Mouse (Mus musculus): Measurements from ENCODE around the gene G0s2.

DNA sequence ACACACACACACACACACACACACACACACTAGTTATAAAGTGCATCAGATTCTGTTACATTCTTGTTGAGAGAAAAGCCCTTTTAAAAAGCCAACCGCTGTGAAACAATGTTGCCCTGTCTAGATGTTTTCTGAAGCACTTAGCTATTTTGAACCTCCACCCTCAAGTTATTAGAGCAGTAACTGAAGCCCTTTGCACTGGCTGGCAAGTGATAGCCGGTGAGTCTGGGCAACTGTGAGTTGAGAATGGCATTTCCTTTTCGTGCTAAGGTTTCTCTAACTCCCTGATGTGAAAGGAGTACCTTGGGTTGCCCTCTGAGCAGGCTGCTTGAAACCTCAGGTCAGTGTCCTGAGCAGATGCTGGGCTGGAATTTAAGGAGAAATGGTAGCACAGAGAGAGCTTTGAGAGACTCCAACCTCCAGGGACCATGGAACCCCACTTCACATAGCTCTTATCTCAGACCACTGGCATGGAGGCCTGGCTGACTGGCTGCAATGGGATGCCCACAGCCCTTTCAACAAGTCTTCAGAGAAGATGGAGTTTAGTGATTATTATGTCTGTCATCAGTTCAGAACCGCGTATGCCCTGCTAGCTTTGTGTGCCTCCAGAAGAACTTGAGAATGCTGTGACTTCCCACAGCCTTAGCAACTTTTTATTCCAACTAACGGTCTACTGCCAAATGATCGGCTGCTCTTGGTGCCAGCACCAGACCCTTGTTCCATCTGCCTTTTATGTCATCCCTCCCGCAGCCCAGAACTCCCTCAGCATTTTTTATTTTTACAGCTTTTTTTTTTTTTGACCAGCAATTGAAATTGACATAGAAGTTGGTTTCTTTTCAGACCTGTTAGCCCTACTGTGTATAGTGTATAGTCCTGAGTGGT lies 9.8 kb downstream of the G0s2 start:
- TF ChIP-seq CTCF (IDR thresholded peaks at IDR 0.05) (no peak), EP300 (IDR thresholded peaks at IDR 0.05) (no peak)
